Mouse (Mus musculus) forebrain, embryonic 14.5 days (tissue): ENCODE data around the gene Cyp1a1. TPM values are rescaled to one million over a fixed set of nuclear protein-coding genes. Genes with fewer than 3 reads are reported as not detected.

Experiments used
- ATAC-seq: fragments of 200-750 bp; cut with Nextera tagmentation; 2 replicates; pipeline ENCODE4 v1.8.0; 2017; ENCODE audit warnings: mild to moderate bottlenecking, moderate library complexity
- DNase-seq: peaks from one replicate; pipeline ENCODE4 v3.0.0-alpha.2; 2015; ENCODE audit warnings: low spot score
- H3K27ac ChIP-seq: fragments of 300-500 bp; sonication (generic); 2 replicates; pipeline ENCODE4 v1.5.1; 2014; ENCODE audit warnings: low read depth, mild to moderate bottlenecking, control low read depth, low read length, moderate library complexity
- H3K27me3 ChIP-seq: fragments of 300-500 bp; sonication (generic); replicated peaks from 2 replicates; pipeline ENCODE4 v1.6.1; 2014; ENCODE audit warnings: low read length, control low read depth, mixed read lengths; ENCODE audit not compliant: control insufficient read depth, insufficient read depth
- H3K36me3 ChIP-seq: fragments of 300-500 bp; sonication (generic); 2 replicates; pipeline ENCODE4 v1.6.1; 2014; ENCODE audit warnings: low read length, control low read depth; ENCODE audit not compliant: control insufficient read depth, insufficient read depth
- H3K4me1 ChIP-seq: fragments of 300-500 bp; sonication (generic); 2 replicates; pipeline ENCODE4 v1.6.1; 2014; ENCODE audit warnings: antibody characterized with exemption, low read length, control low read depth; ENCODE audit not compliant: control insufficient read depth, insufficient read depth
- H3K4me2 ChIP-seq: fragments of 300-500 bp; sonication (generic); 2 replicates; pipeline ENCODE4 v1.6.1; 2014; ENCODE audit warnings: mild to moderate bottlenecking, control low read depth, low read length
- H3K4me3 ChIP-seq: fragments of 300-500 bp; sonication (generic); 2 replicates; pipeline ENCODE4 v1.5.1; 2014; ENCODE audit warnings: low read depth, low read length, control low read depth
- H3K9ac ChIP-seq: fragments of 300-500 bp; sonication (generic); 2 replicates; pipeline ENCODE4 v1.6.1; 2014; ENCODE audit warnings: mild to moderate bottlenecking, low read length, control low read depth, moderate library complexity
- H3K9me3 ChIP-seq: fragments of 300-500 bp; sonication (generic); replicated peaks from 2 replicates; pipeline ENCODE4 v1.6.1; 2016; ENCODE audit warnings: low read length, control low read depth, mixed read lengths; ENCODE audit not compliant: control insufficient read depth
- WGBS: fragments of 180-500 bp; shearing (Covaris S2); extraction: QIAGEN DNeasy Blood & Tissue Kit; methylation state at CpG from one replicate; pipeline ENCODE4 v1.1.7; 2014; 5-methylcytosine and 5-hydroxymethylcytosine counted together
- polyA plus RNA-seq: library from polyadenylated mRNA; unstranded; fragments of >200 nt; fragmentation: Nextera tagmentation; extraction: Ambion mirVana; gene quantifications from 2 replicates; pipeline ENCODE4 v1.2.1, GENCODE M21; 2014

Cyp1a1 gene
- polyA plus RNA-seq, 1 experiment from 2014 or later, result not detected

DNA sequence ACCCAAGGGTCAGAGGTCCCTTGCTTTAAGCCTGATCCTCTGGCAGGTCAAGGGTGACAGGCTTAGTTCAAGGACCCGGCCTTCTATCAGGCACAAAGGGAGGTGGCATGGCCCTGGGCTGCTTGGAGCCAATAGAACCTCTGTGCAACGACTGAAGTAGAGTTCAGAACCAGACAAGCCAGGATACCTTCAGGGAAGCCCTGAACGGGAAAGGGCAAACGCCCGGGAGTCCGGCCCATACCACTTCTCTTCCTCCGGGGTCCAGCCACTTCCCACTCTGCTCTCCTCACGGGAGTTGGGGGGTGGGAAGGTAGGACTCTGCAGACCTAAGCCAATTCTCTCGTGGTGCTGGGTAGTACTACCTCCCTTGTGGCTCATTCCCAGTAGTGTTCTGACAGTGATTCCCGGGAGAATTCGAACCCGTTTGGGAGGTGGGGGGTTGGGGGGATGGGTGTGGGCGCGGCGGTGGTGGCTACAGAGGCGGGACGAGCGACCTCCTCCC is 43.2 kb upstream of the Cyp1a1 start:
- DNase-seq (peak; percentile 49), ATAC-seq (peak; percentile 30)
- Histone ChIP-seq H3K4me2 (peak overlapping the region; percentile 98), H3K27ac (peak overlapping the region; percentile 93), H3K9ac (peak overlapping the region; percentile 99), H3K36me3 (peaks cover 23% of the 10 kb centered on the region), H3K27me3 (no peaks in the 10 kb centered on the region), H3K4me3 (peak overlapping the region; percentile 92), H3K4me1 (peaks cover 35% of the 10 kb centered on the region), H3K9me3 (no peaks in the 10 kb centered on the region)
- WGBS, result 0% methylated on average over 18 of the region's 18 CpGs

DNA sequence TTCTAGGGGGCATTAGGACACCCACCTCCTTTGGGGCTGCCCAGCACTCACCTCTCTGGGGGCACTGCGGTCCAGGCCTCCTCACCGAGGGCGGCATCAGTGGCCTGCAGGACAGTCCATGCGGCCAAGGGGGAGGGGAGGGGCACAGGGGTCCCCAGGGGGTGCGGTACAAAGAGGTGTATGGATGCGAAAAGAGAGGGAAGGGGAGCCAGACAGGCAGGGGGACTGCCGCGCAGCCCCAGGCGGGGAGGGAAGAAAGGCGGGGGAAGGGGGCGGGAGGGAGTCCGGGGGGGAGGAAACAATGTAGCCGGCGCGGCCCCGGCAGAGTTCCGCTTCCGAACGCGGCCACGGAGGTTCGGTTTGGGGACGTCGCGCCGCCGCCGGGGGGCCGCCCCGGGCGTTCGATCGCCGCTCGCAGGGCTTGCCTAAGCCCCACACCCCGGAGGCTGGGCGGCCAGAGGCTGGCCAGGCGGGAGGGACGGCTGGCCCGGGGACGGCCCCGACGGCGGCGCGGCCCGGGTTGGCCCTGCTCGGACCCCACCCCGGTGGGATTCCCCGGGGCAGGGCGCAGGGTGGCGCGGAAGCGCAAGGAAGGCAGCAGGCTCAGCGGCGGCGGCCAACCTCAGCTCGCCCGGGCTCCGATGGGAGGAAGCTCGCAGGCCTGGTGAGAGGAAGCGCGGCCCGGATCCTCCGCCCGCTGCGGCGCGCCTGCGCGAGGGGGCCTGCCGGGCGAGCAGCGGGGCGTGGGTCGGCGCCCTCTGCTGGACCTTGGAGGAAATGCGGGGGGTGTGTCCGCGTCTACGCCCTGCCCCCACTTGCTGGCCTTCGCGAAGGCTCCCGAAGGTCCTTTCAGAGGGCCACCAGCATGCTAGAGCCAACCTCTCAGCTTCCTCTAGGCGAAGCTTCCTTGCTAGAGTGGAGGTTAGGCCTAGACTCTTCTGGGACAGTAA is 42.5 kb upstream of the Cyp1a1 start:
- DNase-seq, result peak; percentile 93
- peaks cover 27% of the 10 kb centered on the region for H3K4me1 ChIP-seq
- H3K9ac ChIP-seq, result peak overlapping the region; percentile 99
- H3K36me3 ChIP-seq, result peaks cover 22% of the 10 kb centered on the region
- H3K4me2 ChIP-seq, result peak overlapping the region; percentile 98
- H3K9me3 ChIP-seq, result no peaks in the 10 kb centered on the region
- H3K27me3 ChIP-seq, result no peaks in the 10 kb centered on the region
- WGBS, result under 1% methylated on average over 69 of the region's 85 CpGs
- peak overlapping the region; percentile 93 for H3K27ac ChIP-seq
- peak overlapping the region; percentile 92 for H3K4me3 ChIP-seq
- ATAC-seq, result peak; percentile 92

DNA sequence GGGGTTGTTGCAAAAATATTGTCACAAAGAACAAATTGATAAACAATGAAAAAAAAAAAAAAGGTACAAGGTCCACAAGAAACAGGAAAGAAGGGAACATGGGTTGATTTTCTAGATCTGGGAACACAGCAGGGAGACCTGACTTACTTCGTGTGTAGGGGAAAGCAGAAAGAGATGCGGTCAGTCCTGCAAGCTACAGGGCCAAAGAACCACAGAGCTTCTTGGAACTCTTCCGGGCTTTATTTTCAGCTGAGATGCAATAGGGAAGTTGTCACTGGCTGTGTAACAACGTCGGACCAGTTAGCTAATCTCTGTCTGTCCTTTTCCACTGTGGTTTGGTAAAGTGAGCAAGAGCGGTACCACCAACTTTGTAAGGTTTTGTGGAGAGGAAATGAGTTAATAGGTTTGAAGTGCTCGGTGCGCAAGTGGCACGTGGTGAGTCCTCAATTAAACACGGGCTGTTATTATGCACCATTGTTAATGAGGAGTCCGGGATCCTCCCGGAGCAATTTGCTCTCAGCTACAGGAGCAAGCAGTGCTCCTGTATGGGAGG is 41.1 kb upstream of the Cyp1a1 start:
- Histone ChIP-seq H3K9me3 (no peaks in the 10 kb centered on the region), H3K27me3 (no peaks in the 10 kb centered on the region), H3K4me3 (no peak overlapping the region), H3K4me1 (peaks cover 20% of the 10 kb centered on the region), H3K36me3 (peaks cover 11% of the 10 kb centered on the region), H3K4me2 (no peak overlapping the region), H3K27ac (no peak overlapping the region), H3K9ac (no peak overlapping the region)
- DNase-seq (no peak), ATAC-seq (no peak)
- WGBS, result 36% methylated on average over 12 of the region's 12 CpGs

DNA sequence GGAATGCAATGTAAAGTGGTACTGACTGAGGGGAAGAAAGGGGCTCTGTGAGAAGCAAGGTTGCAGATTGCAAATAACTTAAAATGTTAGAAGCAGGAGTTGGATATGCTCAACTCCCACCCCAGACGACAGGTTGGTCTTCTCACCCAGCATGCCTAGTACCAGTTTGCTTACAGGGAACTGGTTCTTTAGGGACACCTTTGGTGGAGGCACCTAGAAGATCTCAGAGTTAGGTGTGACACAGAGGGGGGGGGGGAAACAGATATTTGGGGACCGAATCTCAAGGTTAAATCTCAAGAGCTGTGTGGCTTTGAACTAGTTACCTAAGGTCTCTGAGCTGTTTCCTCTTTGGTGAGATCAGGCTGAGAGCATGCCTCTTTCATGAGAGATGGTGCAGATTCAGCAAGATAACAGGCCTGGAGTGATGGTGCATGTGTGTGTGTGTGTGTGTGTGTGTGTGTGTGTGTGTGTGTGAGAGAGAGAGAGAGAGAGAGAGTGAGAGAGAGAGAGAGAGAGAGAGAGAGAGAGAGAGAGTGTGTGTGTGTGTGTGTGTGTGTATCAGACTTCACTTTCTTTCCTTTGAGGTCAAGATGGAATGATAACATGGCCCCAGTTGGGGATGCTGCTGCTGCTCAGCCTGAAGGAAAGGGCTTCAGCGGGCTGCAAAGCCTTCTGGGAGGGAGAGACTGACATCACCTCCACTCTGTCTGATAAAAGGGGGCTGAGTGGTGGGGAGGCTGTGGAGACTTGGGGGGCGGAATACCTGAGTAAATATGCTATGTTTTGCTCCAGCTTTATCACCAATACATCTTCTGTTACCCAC is 40.2 kb upstream of the Cyp1a1 start:
- 80% methylated on average over 4 of the region's 4 CpGs for WGBS
- ATAC-seq (no peak), DNase-seq (no peak)
- peaks cover 2% of the 10 kb centered on the region; the same call in 1 of the 2 replicates for H3K36me3 ChIP-seq
- H3K27me3 ChIP-seq, result no peaks in the 10 kb centered on the region
- no peak overlapping the region for H3K4me2 ChIP-seq
- H3K9ac ChIP-seq, result no peak overlapping the region
- H3K4me1 ChIP-seq, result peaks cover 17% of the 10 kb centered on the region
- no peak overlapping the region for H3K4me3 ChIP-seq
- no peak overlapping the region for H3K27ac ChIP-seq
- no peaks in the 10 kb centered on the region for H3K9me3 ChIP-seq

DNA sequence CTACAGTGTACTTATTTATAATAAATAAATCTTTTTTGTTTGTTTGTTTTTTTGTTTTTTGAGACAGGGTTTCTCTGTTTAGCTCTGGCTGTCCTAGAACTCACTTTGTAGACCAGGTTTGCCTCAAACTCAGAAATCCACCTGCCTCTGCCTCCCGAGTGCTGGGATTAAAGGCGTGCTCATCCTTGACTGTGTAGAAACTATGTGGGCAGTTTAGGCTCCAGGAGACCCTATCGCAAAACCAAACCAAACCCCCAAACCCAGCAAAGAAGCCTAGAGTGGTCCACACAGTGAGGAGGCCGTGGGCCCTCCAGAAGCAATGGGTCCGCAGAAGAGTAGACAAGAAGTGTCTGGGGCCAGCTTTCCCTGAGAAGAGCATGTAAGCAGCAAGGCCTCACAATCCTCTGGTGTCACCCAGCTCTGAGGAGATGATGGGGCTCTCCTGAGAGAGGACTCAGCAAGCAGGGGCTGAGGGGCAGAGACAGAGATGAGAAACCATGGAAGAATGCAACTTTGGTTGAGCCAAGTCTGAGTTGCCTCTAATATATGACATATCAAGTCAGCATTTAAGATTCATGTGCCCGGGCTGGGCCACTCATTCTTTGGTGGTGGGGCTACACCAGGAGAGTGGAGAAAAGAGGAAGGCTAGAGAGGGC is 37.5 kb upstream of the Cyp1a1 start:
- Histone ChIP-seq H3K4me2 (no peak overlapping the region), H3K27ac (no peak overlapping the region), H3K27me3 (no peaks in the 10 kb centered on the region), H3K4me3 (no peak overlapping the region), H3K9me3 (no peaks in the 10 kb centered on the region), H3K4me1 (peaks cover 4% of the 10 kb centered on the region; the same call in 1 of the 2 replicates), H3K9ac (no peak overlapping the region), H3K36me3 (no peaks in the 10 kb centered on the region)
- DNase-seq (no peak), ATAC-seq (no peak)
- 93% methylated on average over 6 of the region's 6 CpGs for WGBS

DNA sequence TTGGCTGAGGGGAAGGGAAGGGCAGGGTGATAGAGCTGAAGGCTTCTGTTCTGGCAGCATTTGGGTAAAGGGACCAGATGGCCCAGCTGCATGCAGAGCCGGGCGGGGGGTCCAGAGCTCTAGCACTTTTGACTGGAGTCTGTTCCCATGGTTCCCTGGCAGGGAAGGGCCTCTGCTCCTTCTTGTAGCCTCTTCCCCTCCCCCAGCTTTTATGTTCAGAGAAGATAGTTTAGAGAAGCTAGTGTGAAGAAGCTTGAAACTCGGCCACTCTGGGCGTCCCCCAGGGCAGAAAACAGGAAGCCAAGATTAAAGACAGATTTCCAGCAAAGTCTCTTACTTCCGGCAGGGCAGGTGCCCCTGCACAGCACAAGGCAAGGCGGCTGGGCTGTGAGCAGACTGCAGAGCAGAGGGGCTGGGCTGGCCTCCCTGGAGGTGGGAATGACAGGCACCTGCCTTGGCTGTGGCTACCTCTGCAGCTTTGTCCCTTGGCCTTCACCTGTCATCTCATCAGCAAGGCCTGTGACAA is 36.9 kb upstream of the Cyp1a1 start:
- WGBS, result 53% methylated on average over 6 of the region's 6 CpGs
- peak; percentile 34 for DNase-seq
- Histone ChIP-seq H3K9ac (no peak overlapping the region), H3K27ac (peak overlapping the region; percentile 21; the same call in 1 of the 2 replicates), H3K4me3 (no peak overlapping the region), H3K27me3 (no peaks in the 10 kb centered on the region), H3K4me1 (peaks cover 4% of the 10 kb centered on the region; the same call in 1 of the 2 replicates), H3K36me3 (no peaks in the 10 kb centered on the region), H3K4me2 (no peak overlapping the region), H3K9me3 (no peaks in the 10 kb centered on the region)
- no peak for ATAC-seq

DNA sequence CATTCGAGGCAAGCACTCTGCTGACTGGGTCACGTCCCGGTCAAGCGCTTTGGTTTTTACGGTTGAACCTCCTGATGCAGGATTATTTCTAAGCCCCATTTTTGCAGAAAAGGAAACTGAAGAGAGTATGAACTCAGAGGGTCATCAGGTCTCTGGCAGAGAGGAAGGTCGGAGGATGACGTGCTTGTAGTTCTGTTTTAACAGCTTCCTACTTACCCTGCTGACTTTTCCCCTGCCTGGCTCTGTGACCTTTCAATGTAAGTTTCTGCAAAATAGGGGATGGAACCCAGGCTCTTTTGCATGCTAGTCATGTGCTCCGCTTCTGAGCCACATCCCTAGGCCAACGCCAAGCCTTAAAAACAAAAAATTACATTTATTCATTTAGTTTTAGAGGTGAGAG is 35.4 kb upstream of the Cyp1a1 start:
- Histone ChIP-seq H3K4me3 (no peak overlapping the region), H3K4me1 (peaks cover 4% of the 10 kb centered on the region; the same call in 1 of the 2 replicates), H3K27ac (no peak overlapping the region), H3K27me3 (no peaks in the 10 kb centered on the region), H3K9ac (no peak overlapping the region), H3K36me3 (no peaks in the 10 kb centered on the region), H3K9me3 (no peaks in the 10 kb centered on the region), H3K4me2 (no peak overlapping the region)
- DNase-seq (no peak), ATAC-seq (no peak)
- WGBS, result 78% methylated on average over 9 of the region's 9 CpGs

DNA sequence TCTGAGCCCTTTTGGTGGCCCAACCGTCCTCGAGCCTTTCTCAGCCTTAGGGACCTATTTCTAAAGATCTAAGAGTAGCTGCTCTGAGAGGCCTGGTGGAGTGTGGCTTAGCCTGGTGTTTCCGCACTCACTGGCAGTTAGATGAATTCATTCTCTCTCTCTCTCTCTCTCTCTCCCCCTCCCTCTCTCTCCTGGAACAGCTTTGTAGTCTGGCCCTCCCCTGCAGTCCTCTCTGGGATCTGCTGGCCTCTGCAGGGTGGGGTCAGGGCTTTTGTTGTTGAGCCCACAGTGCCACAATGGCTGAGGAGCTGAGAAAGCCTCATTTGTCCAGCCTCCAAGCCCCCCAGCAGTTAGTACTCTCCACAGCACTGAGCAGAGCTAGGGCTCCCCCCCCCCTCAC is 34.9 kb upstream of the Cyp1a1 start:
- no peak overlapping the region for H3K9ac ChIP-seq
- H3K4me1 ChIP-seq, result peaks cover 4% of the 10 kb centered on the region; the same call in 1 of the 2 replicates
- no peak overlapping the region for H3K4me2 ChIP-seq
- no peaks in the 10 kb centered on the region for H3K36me3 ChIP-seq
- no peak overlapping the region for H3K27ac ChIP-seq
- WGBS, result 13% methylated on average over 3 of the region's 3 CpGs
- no peaks in the 10 kb centered on the region for H3K27me3 ChIP-seq
- no peaks in the 10 kb centered on the region for H3K9me3 ChIP-seq
- ATAC-seq (no peak), DNase-seq (peak; percentile 21)
- no peak overlapping the region for H3K4me3 ChIP-seq
